Mouse (Mus musculus): ENCODE results near the gene Golph3l. TPM values are rescaled to one million over a fixed set of nuclear protein-coding genes. Genes with fewer than 3 reads are reported as not detected.

Golph3l gene
- total RNA-seq, 2 experiments from 2014 or later = 53.2 to 55.5 TPM

Other genes with a start within 250 kb of the Golph3l start
- gene Setdb1, start 231.7 kb upstream of the Golph3l start, total RNA-seq (2015) = 20.5 and 21.2 TPM in 2 replicates
- gene Setdb1, start 231.7 kb upstream of the Golph3l start, total RNA-seq (2017) = 22.4 and 23.8 TPM in 2 replicates
- not detected in 2 replicates for gene 4930558C23Rik, start 186.1 kb upstream of the Golph3l start, total RNA-seq (2015)
- gene 4930558C23Rik, start 186.1 kb upstream of the Golph3l start, total RNA-seq (2017) = not detected in 2 replicates
- gene Arnt, start 154.5 kb upstream of the Golph3l start, total RNA-seq (2015) = 26.8 and 30.6 TPM in 2 replicates
- gene Arnt, start 154.5 kb upstream of the Golph3l start, total RNA-seq (2017) = 27.8 and 36.1 TPM in 2 replicates
- 0.11 TPM in 1 of 2 replicates, not detected in the other for gene Ctsk, start 89.7 kb upstream of the Golph3l start, total RNA-seq (2015)
- gene Ctsk, start 89.7 kb upstream of the Golph3l start, total RNA-seq (2017) = 0.33 and 0.62 TPM in 2 replicates
- 1,196 and 1,415 TPM in 2 replicates for gene Ctss, start 62.1 kb upstream of the Golph3l start, total RNA-seq (2015)
- gene Ctss, start 62.1 kb upstream of the Golph3l start, total RNA-seq (2017) = 1,721 and 1,924 TPM in 2 replicates
- not detected in 2 replicates for gene Hormad1, start 29.3 kb upstream of the Golph3l start, total RNA-seq (2015)
- gene Hormad1, start 29.3 kb upstream of the Golph3l start, total RNA-seq (2017) = 0.48 TPM in 1 of 2 replicates, not detected in the other
- gene Ensa, start 36.1 kb downstream of the Golph3l start, total RNA-seq (2015) = 54.7 and 64.2 TPM in 2 replicates
- gene Ensa, start 36.1 kb downstream of the Golph3l start, total RNA-seq (2017) = 94.3 and 94.8 TPM in 2 replicates
- 440 and 463 TPM in 2 replicates for gene Mcl1, start 69.9 kb downstream of the Golph3l start, total RNA-seq (2015)
- 327 and 343 TPM in 2 replicates for gene Mcl1, start 69.9 kb downstream of the Golph3l start, total RNA-seq (2017)
- gene Adamtsl4, start 99.0 kb downstream of the Golph3l start, total RNA-seq (2015) = 0.85 and 1.3 TPM in 2 replicates
- gene Adamtsl4, start 99.0 kb downstream of the Golph3l start, total RNA-seq (2017) = 0.59 and 0.77 TPM in 2 replicates
- gene Ecm1, start 150.6 kb downstream of the Golph3l start, total RNA-seq (2015) = 3.6 and 7.3 TPM in 2 replicates
- 1.0 and 1.9 TPM in 2 replicates for gene Ecm1, start 150.6 kb downstream of the Golph3l start, total RNA-seq (2017)
- gene Tars2, start 171.3 kb downstream of the Golph3l start, total RNA-seq (2015) = 10.2 and 10.7 TPM in 2 replicates
- 14.4 and 15.0 TPM in 2 replicates for gene Tars2, start 171.3 kb downstream of the Golph3l start, total RNA-seq (2017)
- gene Rprd2, start 229.9 kb downstream of the Golph3l start, total RNA-seq (2015) = 51.6 and 57.0 TPM in 2 replicates
- gene Rprd2, start 229.9 kb downstream of the Golph3l start, total RNA-seq (2017) = 17.9 and 26.9 TPM in 2 replicates

All from megakaryocyte, adult 5-6 weeks (primary cell).